Mouse (Mus musculus): ENCODE results near the gene Katnb1. TPM values are rescaled to one million over a fixed set of nuclear protein-coding genes. Genes with fewer than 3 reads are reported as not detected.

Gene Katnb1
- polyA plus RNA-seq, 1 experiment from 2014 or later = 49.8 TPM

DNA sequence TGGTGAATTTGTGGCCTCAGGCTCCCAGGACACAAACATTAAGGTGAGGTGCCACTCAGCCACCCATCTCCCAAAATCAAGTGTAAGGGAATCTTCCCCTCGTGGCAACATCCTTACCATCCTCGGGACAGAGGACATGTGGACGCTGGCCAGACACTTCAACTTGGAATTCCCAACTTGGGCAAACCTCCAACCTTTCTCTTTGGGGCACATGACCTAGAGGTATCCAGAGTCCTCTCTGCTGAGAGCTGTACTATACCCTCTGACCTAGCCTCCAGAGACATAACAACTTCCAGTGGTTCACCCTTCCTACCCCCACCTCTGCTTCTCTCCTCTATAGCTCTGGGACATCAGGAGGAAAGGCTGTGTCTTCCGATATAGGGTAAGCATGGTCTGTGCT lies 12.6 kb downstream of the Katnb1 start:
- no peaks in the 10 kb centered on the region for H3K9me3 ChIP-seq
- peaks cover 45% of the 10 kb centered on the region for H3K36me3 ChIP-seq (replicated peaks)
- 90% methylated on average over 4 of the region's 4 CpGs for WGBS
- H3K4me1 ChIP-seq = no peaks in the 10 kb centered on the region
- ATAC-seq (replicated peaks) = no peak
- H3K27ac ChIP-seq = no peak overlapping the region
- no peak overlapping the region for H3K9ac ChIP-seq
- no peaks in the 10 kb centered on the region for H3K27me3 ChIP-seq (replicated peaks)
- no peak overlapping the region for H3K4me3 ChIP-seq
- H3K4me2 ChIP-seq = no peak overlapping the region

DNA sequence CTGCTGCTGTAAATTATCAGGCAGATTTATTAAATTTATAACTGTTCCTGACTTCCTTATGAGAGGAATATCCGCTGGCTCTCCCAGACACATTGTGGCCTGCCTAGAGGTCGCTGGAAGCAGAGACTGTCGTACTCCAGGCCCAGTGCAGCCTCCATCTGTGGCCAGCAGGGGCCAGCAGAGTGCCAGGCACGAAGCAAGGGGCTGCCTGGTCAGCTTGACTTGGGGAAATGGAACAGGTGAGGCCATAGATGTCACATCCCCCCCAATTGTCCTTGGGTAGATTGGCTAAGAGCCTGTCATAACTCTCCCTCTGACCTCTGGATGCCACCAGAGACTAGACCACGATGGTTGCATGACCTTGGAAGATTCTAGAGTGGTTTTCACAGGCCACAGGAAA lies 18.0 kb downstream of the Katnb1 start:
- peak; percentile 65 for ATAC-seq (replicated peaks)
- H3K27ac ChIP-seq = no peak overlapping the region
- 28% methylated on average over 5 of the region's 5 CpGs for WGBS
- no peak overlapping the region for H3K4me2 ChIP-seq
- H3K9ac ChIP-seq = no peak overlapping the region
- no peak overlapping the region for H3K4me3 ChIP-seq
- no peaks in the 10 kb centered on the region for H3K4me1 ChIP-seq
- no peaks in the 10 kb centered on the region for H3K9me3 ChIP-seq
- H3K36me3 ChIP-seq (replicated peaks) = peaks cover 33% of the 10 kb centered on the region
- no peaks in the 10 kb centered on the region for H3K27me3 ChIP-seq (replicated peaks)

DNA sequence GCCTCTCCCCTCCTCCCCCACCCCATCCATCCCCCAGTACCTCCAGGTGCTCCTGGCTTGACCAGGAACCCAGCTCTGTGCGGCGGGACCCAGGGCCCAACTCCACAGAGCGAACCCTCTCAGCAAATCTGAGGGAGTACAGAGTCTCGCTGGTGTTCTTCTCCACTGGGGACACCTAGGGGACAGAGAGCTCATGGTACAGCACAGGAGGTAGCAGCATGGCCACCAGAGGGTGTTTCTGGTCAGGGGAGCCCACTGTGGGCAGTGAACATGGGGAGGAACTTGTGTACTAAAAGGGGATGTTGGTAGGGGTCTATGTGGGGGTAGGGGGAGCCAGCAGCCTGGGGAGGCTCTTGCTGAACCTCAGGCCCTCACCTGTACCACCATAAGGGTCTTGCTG lies 21.0 kb downstream of the Katnb1 start:
- ATAC-seq (replicated peaks) = no peak
- Histone ChIP-seq H3K27me3 (replicated peaks) (no peaks in the 10 kb centered on the region), H3K36me3 (replicated peaks) (peaks cover 25% of the 10 kb centered on the region), H3K27ac (no peak overlapping the region), H3K4me1 (no peaks in the 10 kb centered on the region), H3K4me2 (no peak overlapping the region), H3K9me3 (no peaks in the 10 kb centered on the region), H3K4me3 (no peak overlapping the region), H3K9ac (no peak overlapping the region)
- 84% methylated on average over 4 of the region's 4 CpGs for WGBS

DNA sequence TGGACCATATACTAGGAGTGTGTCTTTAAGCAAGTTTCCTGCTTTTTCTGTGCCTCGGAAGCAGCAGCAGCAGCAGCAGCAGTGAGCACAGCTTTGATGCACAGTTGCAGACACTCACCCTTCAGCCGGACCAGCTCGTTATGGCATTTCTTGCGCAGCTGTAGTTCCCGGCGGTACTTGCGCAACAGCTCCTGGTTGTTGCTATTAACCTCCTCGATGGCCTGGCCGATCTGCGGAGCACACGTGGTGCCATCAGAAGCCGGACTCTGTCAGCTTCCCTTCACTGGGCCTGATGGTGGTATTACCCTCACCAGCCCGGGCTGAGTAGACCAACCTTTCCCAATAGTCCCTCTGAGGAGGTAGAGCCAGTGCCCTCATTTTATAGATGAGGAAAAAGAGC lies 26.3 kb downstream of the Katnb1 start:
- Histone ChIP-seq H3K27me3 (replicated peaks) (no peaks in the 10 kb centered on the region), H3K4me2 (no peak overlapping the region), H3K9me3 (no peaks in the 10 kb centered on the region), H3K9ac (no peak overlapping the region), H3K4me3 (no peak overlapping the region), H3K36me3 (replicated peaks) (peaks cover 11% of the 10 kb centered on the region; the same call in 1 of the 2 replicates), H3K27ac (no peak overlapping the region), H3K4me1 (no peaks in the 10 kb centered on the region)
- 82% methylated on average over 13 of the region's 13 CpGs for WGBS
- ATAC-seq (replicated peaks) = no peak

DNA sequence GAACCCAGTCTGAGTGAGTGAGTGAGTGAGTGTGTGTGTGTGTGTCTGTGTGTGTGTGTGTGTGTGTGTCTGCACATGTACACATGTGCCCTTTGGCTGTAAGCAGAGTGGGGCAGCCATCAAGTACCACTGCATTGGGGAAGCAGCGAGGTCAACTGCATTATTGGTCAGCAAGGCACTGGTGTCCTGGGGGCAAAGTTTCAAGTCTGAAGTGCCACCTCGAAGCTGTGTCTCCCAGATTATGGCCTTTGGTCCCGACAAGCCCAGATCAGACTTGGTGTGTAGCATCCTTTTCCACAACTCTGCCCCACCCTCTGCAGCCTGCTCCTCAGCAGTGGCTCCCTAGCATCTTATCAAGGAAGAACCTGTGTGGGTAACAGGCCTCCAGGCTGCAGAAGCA lies 31.6 kb downstream of the Katnb1 start:
- no peaks in the 10 kb centered on the region for H3K4me1 ChIP-seq
- no peak for ATAC-seq (replicated peaks)
- no peak overlapping the region for H3K4me2 ChIP-seq
- H3K27ac ChIP-seq = no peak overlapping the region
- no peaks in the 10 kb centered on the region for H3K27me3 ChIP-seq (replicated peaks)
- no peaks in the 10 kb centered on the region; the same call in 1 of the 2 replicates for H3K36me3 ChIP-seq (replicated peaks)
- H3K4me3 ChIP-seq = no peak overlapping the region
- H3K9ac ChIP-seq = no peak overlapping the region
- H3K9me3 ChIP-seq = no peaks in the 10 kb centered on the region
- WGBS = 84% methylated on average over 3 of the region's 3 CpGs

DNA sequence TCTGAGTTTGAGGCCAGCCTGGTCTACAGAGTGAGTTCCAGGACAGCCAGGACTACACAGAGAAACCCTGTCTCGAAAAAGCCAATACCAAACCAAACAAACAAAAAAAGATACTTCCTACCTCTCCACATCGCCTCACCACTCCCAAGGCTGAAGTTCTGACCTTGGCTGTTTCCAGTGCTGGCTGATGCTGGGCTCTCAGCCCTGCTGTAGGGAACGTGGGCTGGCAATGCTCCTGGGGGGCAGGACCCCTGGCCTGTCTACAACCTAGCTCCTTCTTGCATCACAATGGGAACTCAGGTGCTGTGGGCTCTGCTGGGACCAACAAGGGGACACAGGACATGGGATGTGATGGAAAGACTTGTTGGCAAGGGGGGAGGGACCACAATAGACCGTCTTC lies 32.1 kb downstream of the Katnb1 start:
- H3K27ac ChIP-seq = no peak overlapping the region
- no peaks in the 10 kb centered on the region for H3K4me1 ChIP-seq
- no peak overlapping the region for H3K4me2 ChIP-seq
- no peaks in the 10 kb centered on the region for H3K9me3 ChIP-seq
- H3K36me3 ChIP-seq (replicated peaks) = no peaks in the 10 kb centered on the region; the same call in 1 of the 2 replicates
- WGBS = 78% methylated on average over 4 of the region's 4 CpGs
- ATAC-seq (replicated peaks) = no peak
- H3K27me3 ChIP-seq (replicated peaks) = no peaks in the 10 kb centered on the region
- H3K4me3 ChIP-seq = no peak overlapping the region
- H3K9ac ChIP-seq = no peak overlapping the region

DNA sequence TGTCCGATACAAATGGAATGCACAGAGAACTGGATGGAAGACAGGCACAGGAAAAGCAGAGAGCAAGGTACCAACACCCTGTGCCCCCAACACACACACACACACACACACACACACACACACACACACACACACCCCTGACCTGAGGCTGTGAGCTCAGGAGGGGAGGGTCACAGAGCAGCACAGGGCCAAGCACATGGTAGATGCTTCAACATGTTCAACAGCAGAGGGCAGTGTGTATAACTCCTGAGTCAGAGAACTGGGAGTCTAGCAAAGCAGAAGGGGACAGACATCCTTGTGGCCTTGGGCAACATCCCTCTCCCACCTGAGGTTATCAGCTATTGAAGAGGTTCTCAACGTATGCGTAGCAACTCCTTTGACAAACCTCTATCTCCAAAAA lies 32.8 kb downstream of the Katnb1 start:
- H3K9ac ChIP-seq = no peak overlapping the region
- no peaks in the 10 kb centered on the region for H3K9me3 ChIP-seq
- H3K36me3 ChIP-seq (replicated peaks) = no peaks in the 10 kb centered on the region; the same call in 1 of the 2 replicates
- H3K4me3 ChIP-seq = no peak overlapping the region
- no peak overlapping the region for H3K4me2 ChIP-seq
- H3K27ac ChIP-seq = no peak overlapping the region
- no peaks in the 10 kb centered on the region for H3K4me1 ChIP-seq
- ATAC-seq (replicated peaks) = peak; percentile 74
- WGBS = 70% methylated on average over 3 of the region's 3 CpGs
- H3K27me3 ChIP-seq (replicated peaks) = no peaks in the 10 kb centered on the region

DNA sequence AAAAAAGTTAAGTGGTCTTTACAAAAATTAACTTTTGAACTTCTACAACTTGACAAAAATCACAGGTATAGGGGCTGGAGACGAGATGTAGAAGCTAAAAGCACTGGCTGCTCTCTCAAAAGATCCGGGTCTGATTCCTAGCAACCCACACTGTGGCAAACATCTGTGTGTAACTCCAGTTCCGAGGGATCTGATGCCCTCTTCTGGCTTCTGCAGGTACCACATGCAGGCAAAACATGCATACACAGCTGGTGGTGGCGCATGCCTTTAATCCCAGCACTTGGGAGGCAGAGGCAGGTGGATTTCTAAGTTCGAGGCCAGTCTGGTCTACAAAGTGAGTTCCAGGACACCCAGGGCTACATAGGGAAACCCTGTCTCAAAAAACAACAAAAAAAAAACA lies 42.5 kb downstream of the Katnb1 start:
- no peak for ATAC-seq (replicated peaks)
- H3K4me1 ChIP-seq = no peaks in the 10 kb centered on the region
- H3K9me3 ChIP-seq = no peaks in the 10 kb centered on the region
- no peak overlapping the region for H3K9ac ChIP-seq
- no peak overlapping the region for H3K4me2 ChIP-seq
- 90% methylated on average over 5 of the region's 5 CpGs for WGBS
- H3K4me3 ChIP-seq = no peak overlapping the region
- no peak overlapping the region for H3K27ac ChIP-seq
- 0 out of 2 replicates have a peak, but pooled peaks cover 5% of the 10 kb centered on the region for H3K36me3 ChIP-seq (replicated peaks)
- no peaks in the 10 kb centered on the region for H3K27me3 ChIP-seq (replicated peaks)

DNA sequence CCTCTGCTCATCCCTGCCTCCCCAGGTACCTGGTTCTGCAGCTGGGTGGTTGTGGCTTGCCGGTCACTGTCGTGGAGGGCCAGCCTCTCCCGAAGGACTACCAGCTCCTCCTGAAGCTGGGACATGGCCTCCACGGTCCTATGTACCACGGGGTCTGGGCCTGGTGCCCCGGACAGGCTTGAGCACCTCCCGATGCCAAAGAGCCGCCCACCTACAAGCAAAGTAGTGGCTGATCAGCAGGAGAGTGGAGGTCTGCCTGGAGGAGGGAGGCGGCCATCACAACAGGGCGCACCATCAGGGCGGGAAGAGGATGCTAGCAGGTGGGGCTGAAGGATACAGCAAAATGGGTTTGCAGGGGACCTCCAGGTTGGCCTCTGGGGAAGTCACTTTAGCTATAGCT lies 45.5 kb downstream of the Katnb1 start:
- H3K4me2 ChIP-seq = no peak overlapping the region
- 86% methylated on average over 11 of the region's 11 CpGs for WGBS
- no peak overlapping the region for H3K4me3 ChIP-seq
- 0 out of 2 replicates have a peak, but pooled peaks cover 5% of the 10 kb centered on the region for H3K36me3 ChIP-seq (replicated peaks)
- H3K9me3 ChIP-seq = no peaks in the 10 kb centered on the region
- H3K9ac ChIP-seq = no peak overlapping the region
- no peaks in the 10 kb centered on the region for H3K4me1 ChIP-seq
- ATAC-seq (replicated peaks) = no peak
- no peaks in the 10 kb centered on the region for H3K27me3 ChIP-seq (replicated peaks)
- H3K27ac ChIP-seq = no peak overlapping the region

DNA sequence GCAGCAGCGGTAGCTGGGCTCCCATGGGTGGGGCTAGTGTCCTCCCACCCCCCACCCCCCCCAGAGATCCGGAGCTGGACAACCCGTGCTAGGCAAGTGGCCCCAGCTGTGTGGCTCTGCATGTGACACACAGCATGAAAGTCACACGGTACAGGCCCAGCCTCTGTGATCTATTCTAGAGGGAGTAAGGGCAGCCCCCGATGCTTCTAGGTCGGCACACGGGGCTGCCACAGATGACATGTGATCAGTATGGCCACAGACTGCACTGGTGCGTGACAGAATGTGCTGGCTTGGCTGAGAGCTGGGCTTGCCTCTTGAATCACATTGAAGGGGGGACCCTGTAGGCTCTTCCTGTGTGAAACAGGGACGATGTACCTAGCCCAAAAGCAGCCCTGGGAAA lies 46.7 kb downstream of the Katnb1 start:
- H3K4me2 ChIP-seq = no peak overlapping the region
- no peak overlapping the region for H3K27ac ChIP-seq
- no peaks in the 10 kb centered on the region for H3K27me3 ChIP-seq (replicated peaks)
- no peaks in the 10 kb centered on the region for H3K9me3 ChIP-seq
- 51% methylated on average over 9 of the region's 9 CpGs for WGBS
- ATAC-seq (replicated peaks) = 0 out of 2 replicates have a peak, but pooled peaks have one; percentile 39
- H3K4me3 ChIP-seq = no peak overlapping the region
- H3K36me3 ChIP-seq (replicated peaks) = 0 out of 2 replicates have a peak, but pooled peaks cover 5% of the 10 kb centered on the region
- no peak overlapping the region for H3K9ac ChIP-seq
- H3K4me1 ChIP-seq = no peaks in the 10 kb centered on the region

DNA sequence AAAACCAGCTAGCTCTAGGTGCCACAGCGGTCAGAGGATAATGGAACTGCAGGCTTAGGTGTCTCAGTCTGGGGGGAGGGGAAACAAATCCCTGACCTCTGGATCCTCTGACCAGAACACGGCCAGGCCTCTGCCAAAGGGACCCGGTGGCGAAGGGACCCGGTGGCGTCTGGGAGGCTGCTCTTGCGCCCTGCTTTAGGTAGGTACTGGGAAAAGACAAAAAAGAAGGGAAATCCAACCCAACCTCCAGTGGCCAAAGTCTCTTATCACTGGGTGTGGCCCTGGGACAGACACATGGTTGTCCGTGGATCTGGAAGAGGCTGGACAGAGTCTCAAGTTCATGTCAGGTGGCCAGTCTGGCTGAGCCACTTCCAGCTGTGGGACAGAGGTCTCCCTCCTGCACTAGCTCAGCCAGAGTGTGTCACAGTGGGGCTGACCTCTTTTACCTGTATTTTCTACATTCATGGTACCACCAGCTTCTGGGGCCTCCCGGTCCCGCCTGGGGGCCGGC lies 47.8 kb downstream of the Katnb1 start:
- Histone ChIP-seq H3K27ac (no peak overlapping the region), H3K36me3 (replicated peaks) (0 out of 2 replicates have a peak, but pooled peaks cover 5% of the 10 kb centered on the region), H3K9me3 (no peaks in the 10 kb centered on the region), H3K4me2 (no peak overlapping the region), H3K9ac (no peak overlapping the region), H3K4me1 (no peaks in the 10 kb centered on the region), H3K4me3 (no peak overlapping the region), H3K27me3 (replicated peaks) (no peaks in the 10 kb centered on the region)
- no peak for ATAC-seq (replicated peaks)
- 85% methylated on average over 11 of the region's 11 CpGs for WGBS

DNA sequence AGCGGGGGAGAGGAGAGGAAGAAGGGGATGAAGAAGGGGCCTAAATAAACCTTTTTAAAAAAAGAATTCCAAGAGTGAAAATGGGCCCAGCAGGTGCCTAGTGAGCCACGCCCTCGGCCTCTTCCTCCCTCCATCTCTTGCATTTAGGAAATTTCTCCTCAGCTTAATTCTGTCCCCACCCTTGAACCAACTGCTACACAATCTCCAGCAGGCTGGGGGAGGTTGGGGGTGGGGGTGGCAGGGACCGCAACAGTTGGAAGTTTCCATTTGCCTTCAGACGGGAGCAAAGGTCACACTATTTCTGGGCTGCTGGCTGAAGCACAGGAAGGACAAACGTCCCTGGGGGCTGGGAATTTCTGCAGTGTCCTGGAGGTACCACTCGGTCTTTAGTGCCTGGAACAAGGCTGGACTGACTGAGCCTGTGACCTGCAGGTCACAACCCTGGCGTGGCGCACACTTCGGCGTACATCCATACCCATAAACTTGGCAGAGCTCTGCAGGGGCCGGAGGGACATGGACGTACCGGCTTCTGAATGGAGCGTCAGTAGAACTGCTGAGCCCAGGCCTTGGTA lies 50.1 kb downstream of the Katnb1 start:
- Histone ChIP-seq H3K4me1 (no peaks in the 10 kb centered on the region), H3K36me3 (replicated peaks) (0 out of 2 replicates have a peak, but pooled peaks cover 2% of the 10 kb centered on the region), H3K4me2 (no peak overlapping the region), H3K27ac (no peak overlapping the region), H3K27me3 (replicated peaks) (no peaks in the 10 kb centered on the region), H3K9me3 (no peaks in the 10 kb centered on the region), H3K4me3 (no peak overlapping the region), H3K9ac (no peak overlapping the region)
- ATAC-seq (replicated peaks) = no peak
- 69% methylated on average over 15 of the region's 15 CpGs for WGBS

DNA sequence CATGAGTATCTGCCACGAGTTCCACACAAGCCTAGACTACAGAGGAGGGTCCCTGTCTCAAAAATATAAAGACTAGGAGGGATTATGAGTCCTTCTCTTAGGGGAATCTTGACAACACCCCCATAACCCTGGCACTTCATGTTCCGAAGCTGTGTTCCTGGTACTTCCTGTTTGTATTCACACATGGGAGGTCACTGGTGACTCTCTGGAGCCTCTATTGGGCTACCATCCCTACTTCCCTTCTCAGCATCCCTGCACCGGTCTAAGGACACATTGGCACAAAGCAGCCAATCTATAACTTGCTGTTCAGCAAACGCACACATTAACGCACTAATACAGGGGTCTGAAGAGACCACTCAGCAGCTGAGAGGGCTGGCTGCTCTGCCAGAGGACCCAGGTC lies 51.0 kb downstream of the Katnb1 start:
- WGBS = 87% methylated on average over 5 of the region's 5 CpGs
- Histone ChIP-seq H3K4me1 (peaks cover 4% of the 10 kb centered on the region), H3K36me3 (replicated peaks) (0 out of 2 replicates have a peak, but pooled peaks cover 2% of the 10 kb centered on the region), H3K9me3 (no peaks in the 10 kb centered on the region), H3K27ac (no peak overlapping the region), H3K9ac (no peak overlapping the region), H3K4me2 (no peak overlapping the region), H3K27me3 (replicated peaks) (peaks cover 3% of the 10 kb centered on the region), H3K4me3 (no peak overlapping the region)
- no peak for ATAC-seq (replicated peaks)
